Mouse (Mus musculus): ENCODE data around the gene Bach1. TPM values are rescaled to one million over a fixed set of nuclear protein-coding genes. Genes with fewer than 3 reads are reported as not detected.

Gene Bach1
- polyA plus RNA-seq, 1 experiment from 2014 or later: 7.8 TPM

DNA sequence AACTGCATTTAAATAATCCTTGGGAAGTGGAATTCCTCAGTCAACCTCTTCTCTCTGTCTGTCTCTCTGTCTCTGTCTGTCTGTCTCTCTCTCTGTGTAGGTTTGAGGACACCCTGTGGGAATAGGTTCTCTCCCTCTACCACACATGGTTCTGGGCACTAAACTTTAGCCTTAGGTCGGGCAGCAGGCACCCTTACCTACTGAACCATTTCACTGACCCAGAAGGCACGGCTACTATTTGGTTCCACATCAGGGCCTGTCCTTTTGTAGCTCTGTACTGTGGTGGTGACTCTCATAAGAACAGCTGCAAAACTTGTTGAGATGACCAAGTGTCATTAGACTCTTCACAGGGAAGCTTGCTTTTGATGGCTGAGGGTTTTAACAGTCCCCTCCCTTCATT is 3.1 kb downstream of the Bach1 start:
- no peak overlapping the region for H3K27ac ChIP-seq (ENCODE audit: low read length)
- no peaks in the 10 kb centered on the region for H3K27me3 ChIP-seq (ENCODE audit: control insufficient read depth, insufficient read depth, low read depth, low read length)
- H3K4me2 ChIP-seq (ENCODE audit: low read depth, low read length): no peak overlapping the region
- no peaks in the 10 kb centered on the region for H3K36me3 ChIP-seq (ENCODE audit: control insufficient read depth, insufficient read depth, low read length)
- ATAC-seq (ENCODE audit: low read depth): no peak
- peaks cover 22% of the 10 kb centered on the region for H3K4me1 ChIP-seq (replicated peaks; ENCODE audit: control insufficient read depth, insufficient read depth, low read length)
- no peaks in the 10 kb centered on the region for H3K9me3 ChIP-seq (ENCODE audit: control insufficient read depth, low read length)
- whole genome bisulfite sequencing: 85% methylated on average over 2 of the region's 2 CpGs
- no peak overlapping the region for H3K4me3 ChIP-seq (ENCODE audit: low read length)
- no peak overlapping the region for H3K9ac ChIP-seq (ENCODE audit: low read length)

DNA sequence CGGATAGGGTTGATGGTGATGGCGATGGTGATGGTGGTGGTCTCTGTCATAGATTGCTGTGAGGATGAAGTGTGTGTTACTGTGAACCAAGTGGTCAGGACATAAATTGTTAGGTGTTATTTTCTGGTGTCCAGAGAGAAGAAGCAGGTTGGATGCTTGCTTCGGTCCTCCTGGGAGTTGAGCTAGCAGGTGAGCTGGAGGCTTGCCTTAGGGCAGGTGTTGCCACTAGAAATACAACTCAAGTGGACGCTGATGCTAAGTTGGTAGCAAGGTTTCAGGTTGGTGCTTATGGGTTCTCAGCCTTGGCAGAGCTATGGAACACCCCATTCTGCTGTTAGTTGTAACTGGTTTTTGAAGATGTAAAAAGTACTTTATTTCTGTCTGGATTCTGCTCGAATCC is 4.1 kb downstream of the Bach1 start:
- Histone ChIP-seq H3K4me1 (replicated peaks; ENCODE audit: control insufficient read depth, insufficient read depth, low read length) (peaks cover 22% of the 10 kb centered on the region), H3K27me3 (ENCODE audit: control insufficient read depth, insufficient read depth, low read depth, low read length) (no peaks in the 10 kb centered on the region), H3K9ac (ENCODE audit: low read length) (no peak overlapping the region), H3K27ac (ENCODE audit: low read length) (no peak overlapping the region), H3K4me2 (ENCODE audit: low read depth, low read length) (no peak overlapping the region), H3K36me3 (ENCODE audit: control insufficient read depth, insufficient read depth, low read length) (no peaks in the 10 kb centered on the region), H3K9me3 (ENCODE audit: control insufficient read depth, low read length) (no peaks in the 10 kb centered on the region), H3K4me3 (ENCODE audit: low read length) (no peak overlapping the region)
- 88% methylated on average over 5 of the region's 5 CpGs for WGBS
- ATAC-seq (ENCODE audit: low read depth): no peak

DNA sequence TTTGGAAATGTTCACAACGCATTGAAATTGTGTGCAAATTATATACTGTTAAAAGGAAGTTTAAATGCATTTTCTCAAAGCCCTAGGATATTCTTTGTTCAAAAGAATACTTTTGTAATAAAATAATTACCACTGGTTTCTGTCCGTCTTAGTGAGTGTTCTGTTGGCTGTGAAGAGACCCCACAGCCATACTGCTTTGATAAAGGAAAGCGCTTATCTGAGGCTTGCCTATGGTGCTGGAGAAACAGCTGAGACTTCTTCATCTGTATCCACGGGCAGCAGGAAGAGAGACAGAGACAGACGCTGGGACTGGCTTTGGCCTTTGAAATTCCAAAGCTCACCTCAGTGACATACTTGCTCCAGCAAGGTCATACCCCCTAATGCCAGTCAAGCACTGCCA is 5.5 kb downstream of the Bach1 start:
- no peak for ATAC-seq (ENCODE audit: low read depth)
- H3K36me3 ChIP-seq (ENCODE audit: control insufficient read depth, insufficient read depth, low read length): no peaks in the 10 kb centered on the region
- H3K4me2 ChIP-seq (ENCODE audit: low read depth, low read length): no peak overlapping the region
- no peak overlapping the region for H3K9ac ChIP-seq (ENCODE audit: low read length)
- H3K27me3 ChIP-seq (ENCODE audit: control insufficient read depth, insufficient read depth, low read depth, low read length): no peaks in the 10 kb centered on the region
- no peak overlapping the region for H3K27ac ChIP-seq (ENCODE audit: low read length)
- H3K9me3 ChIP-seq (ENCODE audit: control insufficient read depth, low read length): no peaks in the 10 kb centered on the region
- no peak overlapping the region for H3K4me3 ChIP-seq (ENCODE audit: low read length)
- WGBS: 55% methylated on average over 5 of the region's 5 CpGs
- H3K4me1 ChIP-seq (replicated peaks; ENCODE audit: control insufficient read depth, insufficient read depth, low read length): peaks cover 23% of the 10 kb centered on the region

DNA sequence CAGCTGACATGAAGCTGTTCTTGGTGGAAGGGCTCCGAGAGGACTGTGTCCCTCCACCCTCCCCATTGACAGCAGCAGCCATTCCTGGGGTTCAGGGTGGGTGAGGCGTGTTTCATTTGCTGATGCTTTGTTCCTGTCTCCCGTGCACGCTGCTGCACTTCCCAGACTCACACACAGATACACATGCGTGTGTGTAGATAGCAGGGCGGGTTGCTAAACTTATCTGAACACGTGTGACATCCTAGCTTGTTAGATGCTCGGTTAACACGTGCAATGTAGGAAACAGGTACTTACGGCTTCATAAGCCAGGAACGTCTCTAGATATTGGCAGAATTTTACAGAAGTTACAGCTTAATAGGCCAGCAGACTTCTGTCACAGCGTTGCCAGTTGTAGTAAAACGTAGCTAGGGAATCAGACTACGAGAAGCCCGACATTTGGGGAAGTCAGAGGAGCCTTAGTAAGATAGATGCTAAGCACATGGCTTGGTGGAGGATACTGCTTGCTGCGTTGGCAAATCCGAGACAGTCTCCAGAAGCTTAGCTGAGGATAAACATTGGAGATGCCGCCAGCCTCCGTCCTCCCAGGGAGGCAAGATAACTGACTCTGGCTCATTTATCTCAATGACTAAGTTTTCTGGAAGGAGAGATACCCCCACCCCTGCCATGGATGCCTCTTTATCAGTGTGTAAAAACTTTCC is 7.3 kb downstream of the Bach1 start:
- ATAC-seq (ENCODE audit: low read depth): peak; percentile 36; the same call in 1 of the 2 replicates
- 41% methylated on average over 19 of the region's 19 CpGs for WGBS
- H3K4me1 ChIP-seq (replicated peaks; ENCODE audit: control insufficient read depth, insufficient read depth, low read length): peaks cover 22% of the 10 kb centered on the region
- H3K27ac ChIP-seq (ENCODE audit: low read length): no peak overlapping the region
- H3K4me3 ChIP-seq (ENCODE audit: low read length): no peak overlapping the region
- no peaks in the 10 kb centered on the region for H3K9me3 ChIP-seq (ENCODE audit: control insufficient read depth, low read length)
- H3K27me3 ChIP-seq (ENCODE audit: control insufficient read depth, insufficient read depth, low read depth, low read length): no peaks in the 10 kb centered on the region
- no peaks in the 10 kb centered on the region for H3K36me3 ChIP-seq (ENCODE audit: control insufficient read depth, insufficient read depth, low read length)
- no peak overlapping the region for H3K9ac ChIP-seq (ENCODE audit: low read length)
- H3K4me2 ChIP-seq (ENCODE audit: low read depth, low read length): no peak overlapping the region

DNA sequence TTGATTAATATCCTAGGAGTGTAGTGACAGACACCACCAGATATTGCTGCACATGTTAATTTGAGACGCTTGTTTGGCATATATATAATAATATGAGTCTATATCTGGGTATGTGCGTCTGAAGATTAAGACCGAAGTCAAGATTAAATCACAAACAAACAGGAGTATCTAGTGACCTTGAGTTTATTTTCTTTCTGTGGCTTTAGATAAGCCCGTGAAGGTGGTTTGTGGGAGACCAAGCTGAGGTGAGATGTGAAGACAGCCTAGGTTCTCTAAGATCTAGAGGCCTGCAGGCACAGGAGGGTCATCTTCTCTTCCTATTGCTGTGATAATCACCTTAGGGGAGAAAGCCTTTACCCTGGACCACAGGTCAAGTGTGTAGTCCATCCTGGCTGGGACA is 8.6 kb downstream of the Bach1 start:
- no peak overlapping the region for H3K4me2 ChIP-seq (ENCODE audit: low read depth, low read length)
- no peaks in the 10 kb centered on the region for H3K9me3 ChIP-seq (ENCODE audit: control insufficient read depth, low read length)
- H3K4me3 ChIP-seq (ENCODE audit: low read length): no peak overlapping the region
- no peak overlapping the region for H3K9ac ChIP-seq (ENCODE audit: low read length)
- ATAC-seq (ENCODE audit: low read depth): no peak
- H3K27ac ChIP-seq (ENCODE audit: low read length): no peak overlapping the region
- no peaks in the 10 kb centered on the region for H3K36me3 ChIP-seq (ENCODE audit: control insufficient read depth, insufficient read depth, low read length)
- WGBS: 67% methylated on average over 4 of the region's 4 CpGs
- peaks cover 22% of the 10 kb centered on the region for H3K4me1 ChIP-seq (replicated peaks; ENCODE audit: control insufficient read depth, insufficient read depth, low read length)
- H3K27me3 ChIP-seq (ENCODE audit: control insufficient read depth, insufficient read depth, low read depth, low read length): no peaks in the 10 kb centered on the region

DNA sequence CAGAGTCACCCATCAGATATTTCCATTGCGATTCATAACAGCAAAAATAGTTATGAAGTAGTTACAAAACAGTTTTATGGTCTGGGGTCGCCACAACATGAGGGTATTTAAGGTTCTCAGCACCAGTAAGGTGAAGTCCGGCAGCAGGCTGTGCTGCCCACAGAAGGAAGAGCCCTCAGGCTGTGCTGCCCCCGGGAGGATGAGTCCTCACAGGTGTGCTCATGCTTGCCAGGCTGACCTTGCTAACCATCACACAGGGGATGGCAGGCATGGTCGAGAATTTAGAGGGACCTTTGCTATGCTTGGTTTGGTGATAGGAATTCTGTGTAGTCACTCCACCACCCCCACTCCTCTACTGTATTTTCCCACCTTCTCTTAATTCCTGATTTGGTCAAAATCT is 9.8 kb downstream of the Bach1 start:
- Histone ChIP-seq H3K9me3 (ENCODE audit: control insufficient read depth, low read length) (no peaks in the 10 kb centered on the region), H3K4me1 (replicated peaks; ENCODE audit: control insufficient read depth, insufficient read depth, low read length) (peaks cover 20% of the 10 kb centered on the region), H3K36me3 (ENCODE audit: control insufficient read depth, insufficient read depth, low read length) (no peaks in the 10 kb centered on the region), H3K4me3 (ENCODE audit: low read length) (no peak overlapping the region), H3K4me2 (ENCODE audit: low read depth, low read length) (no peak overlapping the region), H3K9ac (ENCODE audit: low read length) (no peak overlapping the region), H3K27me3 (ENCODE audit: control insufficient read depth, insufficient read depth, low read depth, low read length) (no peaks in the 10 kb centered on the region), H3K27ac (ENCODE audit: low read length) (no peak overlapping the region)
- 76% methylated on average over 5 of the region's 5 CpGs for WGBS
- ATAC-seq (ENCODE audit: low read depth): no peak

DNA sequence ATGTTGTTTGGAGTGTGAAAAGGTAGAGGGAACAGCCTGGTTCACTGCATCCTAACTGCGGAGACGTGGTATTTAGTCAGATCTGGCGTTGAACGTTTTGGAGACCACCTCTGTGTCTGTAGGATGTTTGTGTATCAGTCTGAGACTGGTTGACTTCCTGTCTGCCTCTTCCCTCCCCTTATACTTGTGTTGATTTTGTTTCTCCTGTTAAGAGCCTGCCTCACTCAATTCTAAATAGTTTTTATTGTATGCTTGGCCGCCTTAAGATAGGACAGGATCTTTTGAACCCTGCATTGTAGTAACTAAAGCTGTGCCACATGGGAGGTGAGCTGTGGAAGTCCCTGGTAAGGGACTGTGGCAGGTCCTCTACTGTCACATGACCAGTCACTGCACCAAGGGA is 10.4 kb downstream of the Bach1 start:
- ATAC-seq (ENCODE audit: low read depth): no peak
- no peaks in the 10 kb centered on the region for H3K27me3 ChIP-seq (ENCODE audit: control insufficient read depth, insufficient read depth, low read depth, low read length)
- H3K4me3 ChIP-seq (ENCODE audit: low read length): no peak overlapping the region
- H3K4me1 ChIP-seq (replicated peaks; ENCODE audit: control insufficient read depth, insufficient read depth, low read length): peaks cover 20% of the 10 kb centered on the region
- H3K4me2 ChIP-seq (ENCODE audit: low read depth, low read length): no peak overlapping the region
- no peak overlapping the region for H3K27ac ChIP-seq (ENCODE audit: low read length)
- no peaks in the 10 kb centered on the region for H3K36me3 ChIP-seq (ENCODE audit: control insufficient read depth, insufficient read depth, low read length)
- no peaks in the 10 kb centered on the region for H3K9me3 ChIP-seq (ENCODE audit: control insufficient read depth, low read length)
- H3K9ac ChIP-seq (ENCODE audit: low read length): no peak overlapping the region
- 27% methylated on average over 5 of the region's 5 CpGs for WGBS

DNA sequence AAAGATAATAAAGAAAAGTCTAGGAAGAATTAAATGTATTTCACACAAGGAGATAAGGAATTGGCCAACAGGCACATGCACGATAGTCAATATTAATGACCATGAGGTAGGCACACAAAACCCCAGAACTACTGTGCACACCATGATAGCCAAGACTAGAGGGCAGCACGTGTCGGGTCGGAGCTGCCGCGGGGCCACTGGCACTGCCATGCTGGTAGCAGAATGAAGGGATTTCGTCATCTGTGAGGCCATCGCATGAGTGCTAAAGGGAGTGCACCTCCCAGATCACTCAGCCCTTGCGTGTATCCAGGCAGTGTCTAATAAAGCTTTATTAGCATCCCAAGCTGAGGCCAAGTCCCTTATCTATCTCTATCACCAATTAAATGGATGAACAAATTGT is 11.2 kb downstream of the Bach1 start:
- H3K9ac ChIP-seq (ENCODE audit: low read length): no peak overlapping the region
- 89% methylated on average over 9 of the region's 9 CpGs for WGBS
- no peak overlapping the region for H3K27ac ChIP-seq (ENCODE audit: low read length)
- no peaks in the 10 kb centered on the region for H3K36me3 ChIP-seq (ENCODE audit: control insufficient read depth, insufficient read depth, low read length)
- no peaks in the 10 kb centered on the region for H3K27me3 ChIP-seq (ENCODE audit: control insufficient read depth, insufficient read depth, low read depth, low read length)
- H3K4me2 ChIP-seq (ENCODE audit: low read depth, low read length): no peak overlapping the region
- no peak for ATAC-seq (ENCODE audit: low read depth)
- peaks cover 22% of the 10 kb centered on the region for H3K4me1 ChIP-seq (replicated peaks; ENCODE audit: control insufficient read depth, insufficient read depth, low read length)
- no peaks in the 10 kb centered on the region for H3K9me3 ChIP-seq (ENCODE audit: control insufficient read depth, low read length)
- H3K4me3 ChIP-seq (ENCODE audit: low read length): no peak overlapping the region

DNA sequence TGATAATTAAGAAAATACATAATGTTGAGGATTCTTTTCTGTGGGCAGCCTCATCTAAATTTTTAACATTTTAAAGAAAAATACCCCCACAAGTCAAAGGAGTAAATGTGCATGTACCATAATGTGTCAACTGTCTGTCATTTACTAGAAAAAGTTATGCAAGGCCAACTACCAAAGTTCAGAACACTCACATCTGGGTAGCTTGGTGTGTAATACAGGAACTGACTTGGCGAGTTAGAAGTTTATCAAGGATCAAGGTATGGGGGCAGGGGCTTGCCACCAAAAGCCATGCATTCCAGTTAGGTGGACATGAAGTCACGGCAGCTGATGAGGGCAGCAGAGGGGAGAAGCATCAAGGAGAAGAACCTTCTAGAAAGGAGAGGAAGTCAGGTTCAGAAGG is 13.2 kb downstream of the Bach1 start:
- no peak overlapping the region for H3K4me3 ChIP-seq (ENCODE audit: low read length)
- H3K9ac ChIP-seq (ENCODE audit: low read length): no peak overlapping the region
- no peak overlapping the region for H3K4me2 ChIP-seq (ENCODE audit: low read depth, low read length)
- no peaks in the 10 kb centered on the region for H3K9me3 ChIP-seq (ENCODE audit: control insufficient read depth, low read length)
- H3K36me3 ChIP-seq (ENCODE audit: control insufficient read depth, insufficient read depth, low read length): no peaks in the 10 kb centered on the region
- ATAC-seq (ENCODE audit: low read depth): no peak
- H3K4me1 ChIP-seq (replicated peaks; ENCODE audit: control insufficient read depth, insufficient read depth, low read length): peaks cover 23% of the 10 kb centered on the region
- H3K27me3 ChIP-seq (ENCODE audit: control insufficient read depth, insufficient read depth, low read depth, low read length): no peaks in the 10 kb centered on the region
- 76% methylated on average over 2 of the region's 2 CpGs for WGBS
- no peak overlapping the region for H3K27ac ChIP-seq (ENCODE audit: low read length)
